Mouse (Mus musculus): ENCODE data around the gene Fmo2. TPM values are rescaled to one million over a fixed set of nuclear protein-coding genes. Genes with fewer than 3 reads are reported as not detected.

Gene Fmo2
- polyA plus RNA-seq, 1 experiment from 2014 or later, result 0.42 TPM

- no peak for TF ChIP-seq CTCF (IDR thresholded peaks at IDR 0.05)
- CTCF ChIA-PET, result interaction anchor here (1.2 kb wide), 1 partner anchor 167 kb away, joined by 3 read pairs; no protein-coding TSS in a partner anchor
- H3K27me3 ChIP-seq, result peaks cover 21% of the 10 kb centered on the region
- DNase-seq (ENCODE audit: low read depth, low spot score) (peak; percentile 15), ATAC-seq (no peak)
- in situ Hi-C loops (cut with MboI; ENCODE audit: low pct_unique_long_range_greater_than_20kb), result loop anchor here (25.0 kb wide), 1 partner anchor 1020 kb away; no protein-coding TSS in a partner anchor
- POLR2A ChIA-PET, result no interaction called here
Measured at GRCm38 (mm10) chr1:162891980-162892451, 6.5 kb downstream of the Fmo2 start.

DNA sequence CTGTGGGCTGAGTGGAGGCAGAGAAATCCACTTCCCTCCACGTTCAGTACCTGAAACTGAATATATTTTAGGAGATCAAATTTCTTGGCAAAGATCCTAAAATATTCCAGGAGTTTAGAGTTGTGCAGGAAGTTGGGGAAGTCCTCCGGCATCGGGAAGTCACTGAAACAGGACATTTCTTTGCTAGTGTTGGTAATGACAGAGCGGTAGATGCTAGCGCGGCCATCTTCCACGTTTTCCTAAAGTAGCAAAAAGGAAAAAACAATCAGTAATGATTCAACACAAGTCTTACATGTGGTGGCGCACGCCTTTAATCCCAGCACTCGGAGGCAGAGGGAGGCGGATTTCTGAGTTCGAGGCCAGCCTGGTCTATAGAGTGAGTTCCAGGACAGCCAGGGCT is 9.9 kb downstream of the Fmo2 start:
- in situ Hi-C loops (cut with MboI; ENCODE audit: low pct_unique_long_range_greater_than_20kb), result loop anchor here (25.0 kb wide), 1 partner anchor 1024 kb away; no protein-coding TSS in a partner anchor
- DNase-seq (ENCODE audit: low read depth, low spot score), result no peak
- TF ChIP-seq CTCF (IDR thresholded peaks at IDR 0.05), result no peak
- POLR2A ChIA-PET, result interaction anchor here (0.6 kb wide), 1 partner anchor 26 kb away, joined by 4 read pairs; no protein-coding TSS in a partner anchor
- CTCF ChIA-PET, result no interaction called here
- ATAC-seq, result no peak
- H3K27me3 ChIP-seq, result peaks cover 16% of the 10 kb centered on the region

DNA sequence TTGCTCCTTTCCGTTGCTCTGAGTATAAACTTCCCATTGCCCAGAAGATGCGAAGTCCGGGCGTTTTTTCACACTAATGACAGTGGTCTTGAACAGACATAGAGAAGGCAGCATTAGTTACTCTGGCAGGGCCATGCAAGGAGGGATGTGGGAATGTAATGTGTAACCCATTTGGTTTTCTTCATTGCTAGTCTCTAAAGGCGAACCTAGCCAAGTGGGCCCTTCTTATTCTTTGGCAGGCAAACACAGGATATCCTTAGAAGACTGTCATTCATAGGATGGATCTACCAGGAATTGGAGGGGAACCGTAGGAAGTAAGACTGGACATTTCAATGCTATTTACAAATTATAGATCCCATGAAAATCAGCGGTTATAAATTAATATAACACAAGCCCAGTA is 10.9 kb downstream of the Fmo2 start:
- no peak for DNase-seq (ENCODE audit: low read depth, low spot score)
- no peak for TF ChIP-seq CTCF (IDR thresholded peaks at IDR 0.05)
- ChIA-PET POLR2A (no interaction called here), CTCF (no interaction called here)
- no peak for ATAC-seq
- H3K27me3 ChIP-seq, result peaks cover 23% of the 10 kb centered on the region
- in situ Hi-C loops (cut with MboI; ENCODE audit: low pct_unique_long_range_greater_than_20kb), result loop anchor here (25.0 kb wide), 1 partner anchor 1025 kb away; no protein-coding TSS in a partner anchor

DNA sequence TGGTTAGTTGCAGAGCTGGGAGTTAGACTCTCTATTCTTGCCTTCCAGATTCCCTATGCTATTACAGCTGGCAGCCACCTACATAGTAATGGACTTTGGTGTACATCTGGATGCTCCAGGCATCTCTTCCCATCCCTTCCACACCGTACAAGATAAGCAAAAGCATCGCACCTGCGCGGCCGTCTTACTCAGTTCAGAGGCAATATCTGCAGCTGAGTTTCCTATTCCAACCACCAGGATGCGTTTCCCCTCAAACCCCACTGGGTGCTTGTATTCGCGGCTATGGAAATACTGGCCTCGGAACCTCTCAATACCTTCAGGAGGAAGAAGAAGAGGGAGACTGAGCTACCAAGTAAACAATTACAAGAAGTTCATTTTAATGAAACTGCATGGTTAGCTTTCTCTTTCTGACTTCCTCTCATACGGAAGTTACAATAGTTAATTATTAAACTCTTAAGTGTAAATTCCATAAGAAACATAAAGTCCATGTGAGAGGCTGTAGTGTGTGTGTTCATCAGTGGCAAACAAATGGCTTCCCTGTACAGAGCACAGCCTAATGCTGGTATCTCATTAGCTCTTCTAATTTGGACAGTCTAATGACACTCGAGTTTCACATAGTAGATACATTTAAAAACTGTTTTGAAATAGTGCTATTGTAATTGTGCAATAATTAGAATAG is 12.2 kb downstream of the Fmo2 start:
- in situ Hi-C loops (cut with MboI; ENCODE audit: low pct_unique_long_range_greater_than_20kb), result loop anchor here (25.0 kb wide), 1 partner anchor 1026 kb away; no protein-coding TSS in a partner anchor
- no peak for DNase-seq (ENCODE audit: low read depth, low spot score)
- H3K27me3 ChIP-seq, result peaks cover 22% of the 10 kb centered on the region
- POLR2A ChIA-PET, result no interaction called here
- peak; percentile 10 for TF ChIP-seq CTCF (IDR thresholded peaks at IDR 0.05)
- CTCF ChIA-PET, result interaction anchor here (1.4 to 1.5 kb wide), 2 partner anchors 11 kb away, joined by 3 to 4 read pairs; no protein-coding TSS in a partner anchor
- no peak for ATAC-seq

DNA sequence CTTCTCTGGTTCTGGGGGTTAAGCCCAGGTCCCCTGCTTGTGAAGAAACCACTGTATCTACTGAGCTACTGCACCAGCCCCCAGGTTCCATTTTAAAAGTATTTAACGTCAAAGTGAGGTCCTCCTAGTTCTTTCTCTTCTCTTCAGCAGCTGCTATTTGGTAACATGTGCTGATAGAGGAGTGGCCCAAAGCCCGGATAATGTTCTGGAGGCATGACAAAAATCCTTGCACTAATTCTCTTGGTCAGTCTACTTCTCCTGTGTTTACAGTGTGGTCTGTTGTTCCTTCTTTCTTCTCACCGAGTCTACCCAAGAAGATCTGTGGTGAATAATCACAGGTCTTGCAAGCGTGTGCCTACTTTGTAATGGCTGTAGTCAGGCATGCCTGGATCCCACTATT is 15.8 kb downstream of the Fmo2 start:
- ATAC-seq (no peak), DNase-seq (ENCODE audit: low read depth, low spot score) (no peak)
- ChIA-PET POLR2A (no interaction called here), CTCF (interaction anchor here (0.8 kb wide), 1 partner anchor 21 kb away, joined by 3 read pairs; no protein-coding TSS in a partner anchor)
- TF ChIP-seq CTCF (IDR thresholded peaks at IDR 0.05), result no peak
- in situ Hi-C loops (cut with MboI; ENCODE audit: low pct_unique_long_range_greater_than_20kb), result loop anchor here (25.0 kb wide), 1 partner anchor 1030 kb away; no protein-coding TSS in a partner anchor
- H3K27me3 ChIP-seq, result peaks cover 14% of the 10 kb centered on the region

GRCm38 (mm10) chr1:162879595-162880369 is 18.7 kb downstream of the Fmo2 start:
- POLR2A ChIA-PET, result interaction anchor here (0.6 to 0.7 kb wide), 2 partner anchors 14 to 19 kb away, joined by 3 to 5 read pairs; no protein-coding TSS in a partner anchor
- peak; percentile 65 for TF ChIP-seq CTCF (IDR thresholded peaks at IDR 0.05)
- H3K27me3 ChIP-seq, result peaks cover 21% of the 10 kb centered on the region
- CTCF ChIA-PET, result interaction anchor here (0.6 to 1.1 kb wide), 5 partner anchors 16 to 85 kb away, joined by 3 read pairs; no protein-coding TSS in a partner anchor
- DNase-seq (ENCODE audit: low read depth, low spot score) (no peak), ATAC-seq (no peak)
- in situ Hi-C loops (cut with MboI; ENCODE audit: low pct_unique_long_range_greater_than_20kb), result loop anchor here (25.0 kb wide), 1 partner anchor 1033 kb away; no protein-coding TSS in a partner anchor

GRCm38 (mm10) chr1:162875091-162875490 is 23.4 kb downstream of the Fmo2 start:
- DNase-seq (ENCODE audit: low read depth, low spot score), result no peak
- no peak for TF ChIP-seq CTCF (IDR thresholded peaks at IDR 0.05)
- no peak for ATAC-seq
- in situ Hi-C loops (cut with MboI; ENCODE audit: low pct_unique_long_range_greater_than_20kb), result loop anchor here (25.0 kb wide), 1 partner anchor 1037 kb away; no protein-coding TSS in a partner anchor
- peaks cover 24% of the 10 kb centered on the region for H3K27me3 ChIP-seq
- CTCF ChIA-PET, result interaction anchor here (0.6 to 1.5 kb wide), 4 partner anchors 11 to 109 kb away, joined by 3 to 4 read pairs (median 3); no protein-coding TSS in a partner anchor
- POLR2A ChIA-PET, result interaction anchor here (0.8 kb wide), 1 partner anchor 198 kb away, joined by 3 read pairs; no protein-coding TSS in a partner anchor

- TF ChIP-seq CTCF (IDR thresholded peaks at IDR 0.05), result no peak
- DNase-seq (ENCODE audit: low read depth, low spot score), result no peak
- CTCF ChIA-PET, result no interaction called here
- in situ Hi-C loops (cut with MboI; ENCODE audit: low pct_unique_long_range_greater_than_20kb), result no loop called here
- POLR2A ChIA-PET, result no interaction called here
- peaks cover 20% of the 10 kb centered on the region for H3K27me3 ChIP-seq
- no peak for ATAC-seq
Measured at GRCm38 (mm10) chr1:162871701-162872311, 26.7 kb downstream of the Fmo2 start.

GRCm38 (mm10) chr1:162870978-162871377 is 27.5 kb downstream of the Fmo2 start:
- CTCF ChIA-PET, result no interaction called here
- no peak for ATAC-seq
- in situ Hi-C loops (cut with MboI; ENCODE audit: low pct_unique_long_range_greater_than_20kb), result no loop called here
- peaks cover 16% of the 10 kb centered on the region for H3K27me3 ChIP-seq
- TF ChIP-seq CTCF (IDR thresholded peaks at IDR 0.05), result no peak
- POLR2A ChIA-PET, result no interaction called here
- DNase-seq (ENCODE audit: low read depth, low spot score), result no peak

- no peak for ATAC-seq
Measured at GRCm38 (mm10) chr1:162867396-162867795, 31.1 kb downstream of the Fmo2 start.

More at GRCm38 (mm10) chr1:162867396-162867795, 31.1 kb downstream of the Fmo2 start:
- POLR2A ChIA-PET, result no interaction called here
- CTCF ChIA-PET, result no interaction called here
- in situ Hi-C loops (cut with MboI; ENCODE audit: low pct_unique_long_range_greater_than_20kb), result no loop called here
- TF ChIP-seq CTCF (IDR thresholded peaks at IDR 0.05), result no peak
- peaks cover 13% of the 10 kb centered on the region for H3K27me3 ChIP-seq
- no peak for DNase-seq (ENCODE audit: low read depth, low spot score)

Data from Patski (cell line).